Mouse (Mus musculus) B cell, adult 2 months (primary cell): ENCODE results near the gene Cfap54.

ENCODE experiments used
- DNase-seq, 2 experiments: peaks; one replicate each; pipeline ENCODE4 v3.0.0; 2022

Gene Cfap54

DNA sequence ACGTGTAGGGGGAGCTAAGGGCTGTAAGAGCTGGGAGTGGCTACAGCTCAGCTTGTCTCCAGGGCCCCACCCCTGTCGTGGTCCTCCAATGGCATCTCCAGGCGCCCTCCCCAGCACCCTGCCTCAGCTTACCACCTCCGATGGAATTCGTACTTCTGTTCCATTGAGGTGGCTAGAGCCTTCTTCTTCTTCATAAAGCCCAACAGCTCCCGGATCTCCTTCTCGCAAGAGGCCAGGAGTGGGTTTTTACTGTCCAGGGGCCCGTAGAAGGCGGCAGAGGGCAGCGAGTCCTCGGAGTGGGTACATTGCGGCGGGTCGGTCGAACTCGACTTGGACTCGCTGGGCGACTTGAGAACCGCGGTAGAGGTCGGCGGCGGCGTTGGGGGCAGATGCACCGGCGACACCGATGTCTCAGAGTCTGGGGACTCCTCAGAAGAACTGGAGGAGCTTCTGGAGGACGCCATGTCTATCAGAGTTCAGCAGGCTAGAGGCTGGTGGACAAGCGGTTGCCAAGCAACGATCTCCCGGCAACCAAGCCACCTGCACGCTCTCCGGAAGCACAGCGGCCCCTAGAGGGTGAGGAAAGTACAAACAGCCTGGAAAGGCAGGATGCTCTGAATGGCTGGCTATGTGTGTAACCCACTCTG lies at the start of gene Cfap54:
Gene Cfap54 (minus strand): TSS at position 486 of the 647 bp plus-strand sequence.
- peak; percentile 92 to 93 for DNase-seq

DNA sequence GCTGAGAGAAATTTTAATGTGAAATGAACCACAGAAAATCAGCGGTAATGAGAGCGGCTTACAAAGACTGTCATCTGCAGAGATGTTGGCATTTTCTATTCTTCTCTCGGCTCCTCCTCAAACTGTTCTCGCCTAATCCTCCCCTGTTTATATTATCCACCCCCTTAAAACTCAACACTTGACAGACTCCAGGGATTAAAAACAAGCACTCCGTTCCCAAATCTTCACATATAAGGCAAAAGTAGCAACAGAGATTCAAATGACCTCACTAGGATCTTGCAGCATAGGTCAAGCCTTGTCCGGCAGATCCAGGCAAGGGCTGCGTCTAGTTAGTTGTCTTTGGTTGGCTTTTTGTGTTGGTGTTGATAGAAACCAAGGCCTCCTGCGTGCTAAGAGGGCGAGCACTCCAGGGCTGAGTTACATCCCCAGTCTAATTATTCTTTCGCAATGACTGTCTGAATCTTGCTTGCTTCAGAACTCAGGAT lies 49.1 kb upstream of the Cfap54 start:
- DNase-seq = no peak

DNA sequence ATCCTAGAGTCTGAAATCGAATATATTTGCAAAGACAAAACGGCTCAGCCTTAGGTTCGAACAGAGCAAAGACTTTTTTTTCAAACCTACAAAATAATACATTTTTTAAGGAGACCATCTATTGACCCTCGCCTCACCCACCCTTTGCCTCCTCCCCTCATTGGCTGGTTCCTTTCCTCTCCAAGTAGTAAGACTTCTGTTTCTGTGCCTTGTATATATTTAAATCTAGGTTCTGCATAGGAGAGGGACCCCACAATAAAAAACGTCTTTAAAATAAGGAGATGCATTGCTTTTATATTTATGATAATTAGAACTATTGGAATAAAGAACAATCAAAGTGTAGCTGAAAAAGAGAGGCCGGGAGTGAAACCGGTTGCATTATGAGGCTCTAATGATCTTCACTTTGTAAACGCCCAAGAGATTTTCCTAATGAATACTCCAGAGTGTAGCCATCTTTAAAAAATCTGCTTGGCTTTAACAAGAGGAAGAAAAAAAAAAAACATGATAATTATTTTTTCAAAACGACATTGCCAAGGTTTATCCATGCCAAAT lies 48.6 kb upstream of the Cfap54 start:
- no peak for DNase-seq

DNA sequence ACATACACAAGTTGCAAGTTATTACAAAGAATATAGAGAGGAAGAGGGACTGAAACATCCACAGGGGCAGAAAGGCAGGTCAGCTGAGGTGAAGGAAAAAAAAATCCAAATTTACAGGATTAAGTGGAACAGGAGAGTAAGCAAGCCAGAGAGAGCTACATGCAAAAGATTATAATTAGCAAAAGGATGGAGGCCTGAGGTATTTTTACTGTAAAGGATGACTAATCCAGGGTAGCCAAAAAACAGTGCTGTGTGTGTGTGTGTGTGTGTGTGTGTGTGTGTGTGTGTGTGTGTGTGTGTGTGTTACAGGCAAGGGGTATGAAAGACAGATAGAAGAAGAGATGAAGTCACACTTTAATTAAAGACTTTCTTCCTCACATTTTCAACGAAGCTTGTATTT lies 47.9 kb upstream of the Cfap54 start:
- DNase-seq = no peak

DNA sequence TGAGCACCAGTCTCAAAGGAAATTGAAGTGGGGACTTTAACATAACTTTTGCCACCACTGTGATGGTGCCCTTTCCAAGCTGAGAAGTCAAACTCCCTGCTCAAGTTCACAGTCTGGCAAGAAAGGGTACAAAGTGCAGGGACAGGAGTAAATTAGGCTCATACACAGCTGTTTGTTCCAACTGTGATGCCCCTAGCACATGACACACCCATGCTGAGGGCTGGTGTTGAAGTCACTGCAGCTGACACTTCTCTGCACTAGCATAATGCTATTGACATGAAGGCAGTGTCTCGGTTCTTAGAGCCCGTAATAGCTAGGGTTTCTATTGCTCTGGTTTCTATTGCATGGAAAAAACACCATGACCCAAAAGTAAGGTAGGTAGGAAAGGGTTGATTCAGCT lies 47.1 kb upstream of the Cfap54 start:
- DNase-seq = no peak

DNA sequence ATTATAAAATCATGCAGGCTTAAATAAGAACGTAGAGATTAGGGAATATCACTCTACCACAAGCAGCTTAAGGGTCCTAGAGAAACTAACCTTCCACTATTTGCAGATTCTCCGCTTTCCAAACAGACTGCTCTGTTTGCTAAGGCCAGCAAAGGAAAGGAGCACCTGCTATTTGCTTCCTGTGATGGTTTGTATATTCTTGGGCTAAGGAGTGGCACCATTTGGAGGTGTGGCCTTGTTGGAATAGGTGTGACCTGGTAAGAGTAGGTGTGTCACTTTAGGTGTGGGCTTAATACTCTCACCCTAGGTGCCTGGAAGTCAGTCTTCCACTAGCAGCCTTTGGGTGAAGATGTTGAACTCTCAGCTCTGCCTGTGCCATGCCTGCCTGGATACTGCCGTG lies 44.6 kb upstream of the Cfap54 start:
- DNase-seq = no peak

DNA sequence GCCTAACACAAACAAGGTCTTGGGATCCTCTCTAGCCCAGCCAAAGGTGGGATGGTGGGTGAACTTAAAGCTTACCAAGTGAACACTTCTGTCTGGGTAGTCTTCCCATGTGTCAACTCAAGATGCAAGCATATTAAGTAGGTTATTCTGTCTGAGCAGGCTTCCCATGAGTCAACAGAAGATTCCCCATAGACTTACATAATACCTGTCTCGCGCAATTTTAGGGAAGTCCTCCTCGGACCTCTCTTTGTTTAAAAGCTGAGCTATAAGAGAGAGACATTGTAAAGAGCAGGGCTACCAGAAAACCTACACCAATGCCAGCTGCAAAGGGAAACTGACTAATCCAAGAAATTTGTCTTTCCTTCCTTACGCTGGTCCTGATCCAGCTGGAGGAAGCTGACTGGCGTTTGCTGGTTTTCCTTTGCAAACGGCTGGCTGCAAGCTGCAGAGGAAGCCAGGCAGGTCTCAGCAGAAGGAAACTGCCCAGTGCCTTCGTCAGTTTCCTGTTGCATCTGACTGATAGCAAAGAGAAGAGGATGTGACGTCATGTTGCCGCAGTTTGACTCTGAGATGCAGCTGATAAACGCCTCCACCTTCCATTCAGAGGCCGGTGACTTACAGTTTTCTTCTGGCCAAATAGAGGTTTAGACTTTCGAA lies 42.7 kb upstream of the Cfap54 start:
- DNase-seq = peak; percentile 75 to 80

DNA sequence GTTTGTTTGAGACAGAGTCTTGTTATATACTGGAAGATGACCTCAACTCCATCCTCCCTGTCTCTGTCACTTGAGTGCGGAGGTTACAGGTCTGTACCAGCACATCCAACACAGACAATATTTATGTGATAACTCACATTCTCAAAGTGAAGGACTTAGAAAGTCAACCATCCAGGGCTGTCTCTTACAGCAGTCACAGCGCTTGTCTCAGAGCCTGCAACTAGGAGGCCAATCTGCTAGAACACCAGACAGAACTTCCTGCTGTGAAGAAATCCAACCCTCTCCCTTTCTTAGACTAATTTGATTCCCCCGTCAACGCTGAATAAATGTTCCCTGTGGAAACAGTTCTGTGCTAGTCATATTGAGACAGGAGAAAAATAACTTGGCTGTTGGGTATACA lies 41.9 kb upstream of the Cfap54 start:
- DNase-seq = no peak

GRCm38 (mm10) chr10:93122399-93123184 lies 41.2 kb upstream of the Cfap54 start:
- no peak for DNase-seq

DNA sequence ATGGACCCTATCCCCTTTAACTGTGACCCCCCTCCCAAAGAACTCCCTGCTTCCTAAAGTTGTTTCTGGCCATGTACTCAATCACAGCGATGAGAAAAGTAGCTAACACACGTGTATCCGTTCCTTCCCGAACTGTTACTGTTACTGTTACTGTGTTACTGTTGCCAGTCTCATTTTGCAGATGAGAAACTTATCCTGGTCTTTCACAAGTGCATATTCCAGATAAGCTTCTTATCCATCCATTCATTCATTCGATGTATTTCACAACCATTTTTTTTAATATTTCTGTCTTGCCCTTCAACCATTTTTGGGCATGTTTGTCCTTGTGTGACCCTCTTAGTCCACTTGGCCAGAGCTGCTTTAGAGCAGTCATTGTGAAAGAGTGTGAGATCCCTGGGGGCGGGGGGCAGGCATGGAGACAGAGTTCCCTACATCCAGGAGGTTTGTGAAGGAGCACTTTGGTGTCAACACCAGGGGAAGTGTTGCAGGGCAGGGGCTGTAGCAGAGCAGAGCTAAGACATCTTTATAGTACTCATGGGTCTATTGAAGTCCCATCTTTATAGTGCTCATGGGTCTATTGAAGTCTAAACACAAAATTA lies 39.9 kb upstream of the Cfap54 start:
- no peak for DNase-seq

GRCm38 (mm10) chr10:93119809-93120208 lies 38.4 kb upstream of the Cfap54 start:
- no peak for DNase-seq

DNA sequence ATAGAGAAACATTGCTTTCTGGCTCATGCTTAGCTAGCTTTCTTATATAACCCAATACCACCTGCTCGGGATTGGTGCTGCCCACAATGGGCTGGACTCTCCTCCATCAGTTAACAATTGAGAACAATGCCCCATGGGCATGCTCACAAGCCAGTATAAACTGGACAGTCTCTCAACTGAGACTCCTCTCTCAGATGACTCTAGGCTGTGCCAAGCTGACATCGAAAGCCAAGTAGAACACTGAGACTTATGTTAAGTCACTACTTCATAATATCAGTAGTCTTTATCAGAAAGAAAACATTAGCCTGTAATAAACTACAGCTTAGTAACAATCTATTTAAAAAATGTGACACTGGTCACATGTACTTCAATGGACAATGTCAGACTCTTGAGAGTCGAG lies 35.2 kb upstream of the Cfap54 start:
- no peak for DNase-seq

DNA sequence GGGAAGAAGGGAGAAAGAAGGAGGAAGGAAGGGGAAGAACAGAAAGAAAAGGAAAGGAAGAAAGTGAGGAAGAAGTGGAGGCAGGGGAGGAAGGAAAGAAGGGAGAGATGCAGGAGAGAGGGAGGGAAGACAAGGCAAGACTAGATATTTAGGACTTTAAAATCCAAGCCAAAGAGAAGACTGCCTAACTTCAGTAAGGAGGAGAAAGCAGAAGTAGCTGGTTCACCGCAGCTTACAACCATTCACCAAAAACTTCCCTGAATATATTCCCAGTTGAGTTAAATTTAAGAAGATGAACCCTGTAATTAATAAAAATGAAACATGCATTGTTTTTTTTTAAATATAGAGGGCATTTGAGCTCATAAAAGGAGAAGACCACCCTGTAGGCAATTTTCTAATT lies 34.3 kb upstream of the Cfap54 start:
- no peak for DNase-seq

DNA sequence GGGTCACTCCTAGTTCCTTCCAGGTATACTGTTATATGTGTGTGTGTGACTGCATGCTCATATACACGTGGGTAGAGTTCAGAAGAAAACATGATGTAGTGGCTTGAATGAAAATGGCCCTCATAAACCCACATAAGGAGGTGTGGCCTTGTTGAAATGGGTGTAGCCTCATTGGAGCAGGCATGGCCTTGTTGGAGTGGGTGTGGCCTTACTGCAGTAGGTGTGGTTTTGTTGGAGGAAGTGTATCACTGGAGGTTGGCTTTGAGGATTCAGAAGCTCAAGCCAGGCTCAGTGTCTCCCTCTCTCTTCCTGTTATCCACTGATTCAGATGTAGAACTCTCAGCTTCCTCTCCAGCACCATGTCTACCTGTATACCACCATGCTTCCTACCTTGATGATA lies 33.4 kb upstream of the Cfap54 start:
- DNase-seq = peak; percentile 26 to 28

DNA sequence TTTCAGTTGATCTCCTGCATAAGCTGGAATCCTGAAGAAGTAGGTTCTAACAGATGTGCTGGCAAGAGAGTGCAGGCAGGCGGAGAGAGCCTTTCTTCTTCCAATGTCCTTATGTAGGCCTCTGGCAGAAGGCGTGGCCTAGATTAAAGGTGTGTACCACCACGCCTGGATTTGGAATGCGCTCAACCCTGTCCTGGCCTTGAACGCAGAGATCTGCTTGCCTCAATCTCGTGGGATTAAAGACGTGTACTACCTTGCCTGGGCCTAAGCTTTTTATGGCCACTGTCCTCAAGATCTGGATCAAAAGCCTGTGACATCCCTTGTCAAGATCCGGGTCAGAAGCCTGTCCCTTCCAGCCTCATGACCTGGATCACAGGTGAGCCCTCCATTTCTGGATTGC lies 32.5 kb upstream of the Cfap54 start:
- no peak for DNase-seq

- no peak for DNase-seq
Measured at GRCm38 (mm10) chr10:93112021-93112420, 30.6 kb upstream of the Cfap54 start.

GRCm38 (mm10) chr10:93111412-93111811 lies 30.0 kb upstream of the Cfap54 start:
- DNase-seq = no peak

GRCm38 (mm10) chr10:93105358-93105757 lies 23.9 kb upstream of the Cfap54 start:
- DNase-seq = no peak

GRCm38 (mm10) chr10:93104357-93104756 lies 22.9 kb upstream of the Cfap54 start:
- DNase-seq = no peak

DNA sequence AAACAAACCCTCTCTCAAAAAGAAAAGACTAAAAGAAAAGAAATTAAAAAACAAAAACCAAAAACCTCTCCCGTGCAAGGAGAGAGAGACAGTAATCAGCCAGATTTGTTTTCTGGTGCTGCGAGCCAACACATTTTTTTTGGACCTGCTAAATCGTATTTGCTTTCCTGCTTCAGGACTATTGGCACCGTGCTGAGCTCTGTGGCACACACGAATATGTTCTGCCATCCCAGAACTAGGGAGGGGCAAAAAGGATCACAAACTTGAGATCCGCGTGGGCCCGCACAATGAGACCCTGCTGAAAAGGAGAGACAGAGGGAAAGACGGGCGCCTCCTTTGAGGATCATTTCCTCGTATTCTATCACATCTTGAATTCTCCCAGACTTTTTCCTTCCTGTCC lies 22.3 kb upstream of the Cfap54 start:
- no peak for DNase-seq

GRCm38 (mm10) chr10:93102321-93102720 lies 20.9 kb upstream of the Cfap54 start:
- no peak for DNase-seq

DNA sequence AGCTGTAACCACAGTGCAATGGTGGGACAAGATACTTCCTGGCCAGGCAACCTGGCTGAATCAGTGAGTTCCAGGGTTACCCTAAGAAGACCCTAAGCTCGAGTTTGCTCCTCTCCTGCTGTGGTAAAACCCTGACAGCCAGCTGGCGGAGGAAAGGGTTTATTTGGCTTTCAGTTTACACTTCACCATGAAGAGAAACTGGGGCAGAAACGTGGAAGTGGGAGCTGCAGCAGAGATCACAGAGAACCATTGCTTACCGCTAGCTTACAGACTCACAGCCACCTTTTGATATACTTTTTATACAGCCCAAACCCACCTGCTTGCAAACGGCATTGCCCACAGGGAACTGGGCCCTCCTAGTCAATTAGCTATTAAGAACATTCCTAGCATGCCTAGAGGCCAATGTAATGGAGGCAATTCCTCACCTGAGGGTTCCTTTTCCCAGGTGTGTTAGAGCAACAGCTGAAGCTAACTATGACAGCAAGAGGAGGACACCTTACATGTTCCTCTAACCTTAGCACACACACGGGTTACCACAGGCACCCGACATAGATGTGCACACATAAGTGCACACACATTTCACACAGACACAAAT lies 16.9 kb upstream of the Cfap54 start:
- no peak for DNase-seq

- DNase-seq = no peak
Measured at GRCm38 (mm10) chr10:93097439-93097838, 16.0 kb upstream of the Cfap54 start.
